ENCODE assay signal across 8 mouse cellular contexts in genomic region chr6:58999044-58999453, GRCm38 (mm10). TPM values are rescaled to one million over a fixed set of nuclear protein-coding genes. Genes with fewer than 3 reads are reported as not detected.
DNase-seq lines count a peak whose midpoint lies in the region; ATAC-seq and TF ChIP-seq lines count a peak whose summit lies in the region.

No protein-coding gene starts in this region.

- no peak for ATAC-seq in hindbrain, postnatal 0 days
- ATAC-seq in hindbrain, embryonic 13.5 days (ENCODE audit: low FRiP score), result no peak

- WGBS in hindbrain, postnatal 0 days, result 24% methylated on average over 4 of the region's 4 CpGs
- WGBS in hindbrain, embryonic 13.5 days, result 39% methylated on average over 4 of the region's 4 CpGs
- 32% methylated on average over 4 of the region's 4 CpGs for WGBS in cerebellum, adult 2 months

- no peaks in the 10 kb centered on the region for H3K36me3 ChIP-seq in hindbrain, postnatal 0 days (ENCODE audit: insufficient read depth, low read length)
- H3K36me3 ChIP-seq in hindbrain, embryonic 13.5 days, result no peaks in the 10 kb centered on the region

- H3K4me2 ChIP-seq in hindbrain, postnatal 0 days (ENCODE audit: low read depth, low read length), result no peak overlapping the region
- no peak overlapping the region for H3K4me2 ChIP-seq in hindbrain, embryonic 13.5 days

- DNase-seq in hindbrain, postnatal 0 days (ENCODE audit: low spot score), result peak; percentile 41
- DNase-seq in heart, postnatal 14 days, result peak; percentile 46 to 52
- peak; percentile 59 for DNase-seq in lung, postnatal 36 days
- no peak for DNase-seq in cerebellum, adult 2 months
- no peak for DNase-seq in spleen, postnatal 14 days (ENCODE audit: low spot score in 2 of 2)
- no peak for DNase-seq in cerebellum, adult 18-20 months

- intact Hi-C loops in heart, postnatal 14 days (cut with DNase I), result no loop called here

- no peak overlapping the region for H3K9ac ChIP-seq in hindbrain, postnatal 0 days (replicated peaks; ENCODE audit: low read length)
- no peak overlapping the region for H3K9ac ChIP-seq in hindbrain, embryonic 13.5 days

- TF ChIP-seq CTCF in hindbrain, postnatal 0 days (IDR thresholded peaks at IDR 0.05; ENCODE audit: low read depth), result no peak
- TF ChIP-seq CTCF in cerebellum, adult 2 months (IDR thresholded peaks at IDR 0.05; ENCODE audit: borderline replicate concordance, insufficient read depth, low read depth, low read length), result no peak

- H3K4me1 ChIP-seq in hindbrain, postnatal 0 days (ENCODE audit: insufficient read depth, low read length), result peaks cover 3% of the 10 kb centered on the region; the same call in 1 of the 2 replicates
- H3K4me1 ChIP-seq in hindbrain, embryonic 13.5 days (replicated peaks), result no peaks in the 10 kb centered on the region
- H3K4me1 ChIP-seq in brown adipose tissue, adult 24 weeks (ENCODE audit: control insufficient read depth, insufficient read depth, insufficient read length, low read length), result peaks cover 10% of the 10 kb centered on the region; the same call in 1 of the 2 replicates
- H3K4me1 ChIP-seq in cerebellum, adult 2 months (ENCODE audit: control insufficient read depth, insufficient read depth, low read length), result no peaks in the 10 kb centered on the region

- 0 out of 2 replicates have a peak overlapping the region, but pooled peaks have one; percentile 26 for H3K27ac ChIP-seq in hindbrain, postnatal 0 days
- no peak overlapping the region for H3K27ac ChIP-seq in hindbrain, embryonic 13.5 days
- H3K27ac ChIP-seq in brown adipose tissue, adult 24 weeks (replicated peaks; ENCODE audit: low read depth, low read length), result peak overlapping the region; percentile 28
- H3K27ac ChIP-seq in cerebellum, adult 2 months (ENCODE audit: insufficient read depth, low read length), result no peak overlapping the region

- no peak for TF ChIP-seq POLR2A in cerebellum, adult 2 months (IDR thresholded peaks at IDR 0.05; ENCODE audit: borderline replicate concordance, insufficient read depth, low read length)

- H3K27me3 ChIP-seq in hindbrain, postnatal 0 days (ENCODE audit: insufficient read depth, low read length), result no peaks in the 10 kb centered on the region
- no peaks in the 10 kb centered on the region for H3K27me3 ChIP-seq in hindbrain, embryonic 13.5 days
- H3K27me3 ChIP-seq in cerebellum, adult 2 months (ENCODE audit: control insufficient read depth, insufficient read depth, low read length), result no peaks in the 10 kb centered on the region

- H3K4me3 ChIP-seq in hindbrain, postnatal 0 days (ENCODE audit: low read length), result no peak overlapping the region
- H3K4me3 ChIP-seq in hindbrain, embryonic 13.5 days, result no peak overlapping the region
- 0 out of 2 replicates have a peak overlapping the region, but pooled peaks have one; percentile 16 for H3K4me3 ChIP-seq in brown adipose tissue, adult 24 weeks (ENCODE audit: insufficient read depth, low read depth, low read length)
- H3K4me3 ChIP-seq in cerebellum, adult 2 months (replicated peaks; ENCODE audit: insufficient read depth, low read depth, low read length), result no peak overlapping the region

- no peaks in the 10 kb centered on the region for H3K9me3 ChIP-seq in hindbrain, postnatal 0 days (ENCODE audit: low read length)
- H3K9me3 ChIP-seq in hindbrain, embryonic 13.5 days, result no peaks in the 10 kb centered on the region

RNA-seq across cellular contexts. Expression of gene Fam13a, which starts 25.3 kb away (rescaled TPM):
- 2.9 and 5.1 TPM in 2 replicates for total RNA-seq in hindbrain, postnatal 0 days (2014; rRNA removed)
- 14.3 and 14.4 TPM in 2 replicates for polyA plus RNA-seq in hindbrain, postnatal 0 days (2015; fragmentation: Nextera tagmentation; extraction: Ambion mirVana)
- 8.2 and 9.5 TPM in 2 replicates for polyA plus RNA-seq in hindbrain, embryonic 13.5 days (2015; fragmentation: Nextera tagmentation; extraction: Ambion mirVana)
- 80.3 and 118 TPM in 2 replicates for polyA plus RNA-seq in brown adipose tissue, adult 24 weeks (2012; ENCODE audit: insufficient read depth, insufficient read length, missing spikeins)
- 10 to 100 TPM; 17.3 to 22.0 TPM for total RNA-seq in heart, postnatal 14 days (2021)
- 23.4 and 23.5 TPM in 2 replicates for polyA plus RNA-seq in cerebellum, adult 2 months (2012; rRNA removed)

Comparison
In these comparisons a context has a peak if more than half of its experiments do, and no peak if none do; other contexts are left out.
1. H3K27ac ChIP-seq: peak in hindbrain, postnatal 0 days (single experiment) and brown adipose tissue, adult 24 weeks (single experiment); none in hindbrain, embryonic 13.5 days (single experiment) and cerebellum, adult 2 months (single experiment).
2. DNase-seq: peak in hindbrain, postnatal 0 days (single experiment), heart, postnatal 14 days (2 of 2) and lung, postnatal 36 days (single experiment); none in cerebellum, adult 2 months (0 of 2), spleen, postnatal 14 days (0 of 2) and cerebellum, adult 18-20 months (0 of 2).